Mouse (Mus musculus) kidney, adult 18-20 months (tissue): ENCODE measurements at regions not wholly inside any gene's neighbourhood (a gene's known extent, or its start where the extent isn't known, plus 50 kb on each side); places are given as distances from the start of the nearest gene placed in this dataset.

Experiments
- DNase-seq: peaks from one replicate; pipeline ENCODE4 v3.0.0; 2021

GRCm38 (mm10) chr7:118320307-118320706 is 76.8 kb upstream of the Smg1 start:
- DNase-seq = no peak

- peak; percentile 19 for DNase-seq
Measured at GRCm38 (mm10) chr7:118318432-118319135, 75.1 kb upstream of the Smg1 start.

- DNase-seq = peak; percentile 18
Measured at GRCm38 (mm10) chr7:118314886-118315285, 71.4 kb upstream of the Smg1 start.

- no peak for DNase-seq
Measured at GRCm38 (mm10) chr7:118314228-118314658, 70.8 kb upstream of the Smg1 start.

GRCm38 (mm10) chr7:118313818-118314217 is 70.3 kb upstream of the Smg1 start:
- no peak for DNase-seq

- no peak for DNase-seq
Measured at GRCm38 (mm10) chr7:118309733-118310132, 66.3 kb upstream of the Smg1 start.

GRCm38 (mm10) chr7:118308882-118309281 is 65.4 kb upstream of the Smg1 start:
- no peak for DNase-seq

- DNase-seq = peak; percentile 73
Measured at GRCm38 (mm10) chr7:118304812-118305211, 61.3 kb upstream of the Smg1 start.

GRCm38 (mm10) chr7:118304338-118304737 is 60.9 kb upstream of the Smg1 start:
- no peak for DNase-seq

GRCm38 (mm10) chr7:118303921-118304320 is 60.5 kb upstream of the Smg1 start:
- no peak for DNase-seq

GRCm38 (mm10) chr7:118300678-118301342 is 57.3 kb upstream of the Smg1 start:
- no peak for DNase-seq

GRCm38 (mm10) chr7:118297613-118298012 is 54.1 kb upstream of the Smg1 start:
- peak; percentile 78 for DNase-seq

GRCm38 (mm10) chr7:118296856-118297518 is 53.5 kb upstream of the Smg1 start:
- no peak for DNase-seq

- no peak for DNase-seq
Measured at GRCm38 (mm10) chr7:118295855-118296254, 52.4 kb upstream of the Smg1 start.

- DNase-seq = peak; percentile 23
Measured at GRCm38 (mm10) chr7:118295275-118295674, 51.8 kb upstream of the Smg1 start.

- DNase-seq = no peak
Measured at GRCm38 (mm10) chr7:118294637-118295036, 51.2 kb upstream of the Smg1 start.
